Mouse (Mus musculus) small intestine, adult 2 months (tissue): ENCODE data around the gene Pmis2.

ENCODE experiments used
- CTCF ChIP-seq: fragments of 200-500 bp; IDR thresholded peaks from 2 replicates; pipeline ENCODE4 v1.5.1; 2012; ENCODE audit warnings: low read depth, mild to moderate bottlenecking, control low read depth, inconsistent platforms, low read length, moderate library complexity, mixed read lengths; ENCODE audit not compliant: insufficient replicate concordance, insufficient read length; ENCODE audit errors: extremely low read depth
- POLR2A ChIP-seq: fragments of 200-500 bp; IDR thresholded peaks from 2 replicates; pipeline ENCODE4 v1.6.1; 2012; ENCODE audit warnings: low read depth, mild to moderate bottlenecking, control low read depth, inconsistent platforms, low read length, moderate library complexity

- no peak for TF ChIP-seq CTCF
- TF ChIP-seq POLR2A, result no peak
Observed at GRCm38 (mm10) chr7:30707441-30707840, 36.0 kb upstream of the Pmis2 start.
